Mouse (Mus musculus): Measurements from ENCODE around the gene Galnt4. TPM values are rescaled to one million over a fixed set of nuclear protein-coding genes. Genes with fewer than 3 reads are reported as not detected.

The Galnt4 gene
- polyA plus RNA-seq, 1 experiment from 2014 or later, result 2.7 TPM

- H3K36me3 ChIP-seq, result no peaks in the 10 kb centered on the region
- ATAC-seq (ENCODE audit: low FRiP score), result no peak
- H3K4me1 ChIP-seq, result 0 out of 2 replicates have a peak, but pooled peaks cover 3% of the 10 kb centered on the region
- H3K27me3 ChIP-seq (replicated peaks), result no peaks in the 10 kb centered on the region
- 86% methylated on average over 6 of the region's 6 CpGs for WGBS
- no peak overlapping the region for H3K4me3 ChIP-seq (replicated peaks)
- H3K27ac ChIP-seq (replicated peaks), result no peak overlapping the region
- no peak overlapping the region for H3K9ac ChIP-seq (replicated peaks)
- no peaks in the 10 kb centered on the region for H3K9me3 ChIP-seq (replicated peaks)
- no peak overlapping the region for H3K4me2 ChIP-seq
Observed at GRCm38 (mm10) chr10:99089906-99090305, 18.1 kb upstream of the Galnt4 start.

- no peaks in the 10 kb centered on the region for H3K27me3 ChIP-seq (replicated peaks)
- no peak overlapping the region for H3K27ac ChIP-seq (replicated peaks)
- ATAC-seq (ENCODE audit: low FRiP score), result no peak
- no peaks in the 10 kb centered on the region for H3K4me1 ChIP-seq
- 87% methylated on average over 2 of the region's 2 CpGs for WGBS
- no peak overlapping the region for H3K4me3 ChIP-seq (replicated peaks)
- H3K36me3 ChIP-seq, result no peaks in the 10 kb centered on the region
- no peak overlapping the region for H3K4me2 ChIP-seq
- no peaks in the 10 kb centered on the region for H3K9me3 ChIP-seq (replicated peaks)
- no peak overlapping the region for H3K9ac ChIP-seq (replicated peaks)
Observed at GRCm38 (mm10) chr10:99093364-99093763, 14.6 kb upstream of the Galnt4 start.

- Histone ChIP-seq H3K9me3 (replicated peaks) (no peaks in the 10 kb centered on the region), H3K4me2 (no peak overlapping the region), H3K27me3 (replicated peaks) (no peaks in the 10 kb centered on the region), H3K4me1 (no peaks in the 10 kb centered on the region), H3K9ac (replicated peaks) (no peak overlapping the region), H3K36me3 (no peaks in the 10 kb centered on the region), H3K27ac (replicated peaks) (no peak overlapping the region), H3K4me3 (replicated peaks) (no peak overlapping the region)
- 85% methylated on average over 2 of the region's 2 CpGs for WGBS
- no peak for ATAC-seq (ENCODE audit: low FRiP score)
Observed at GRCm38 (mm10) chr10:99095114-99095513, 12.8 kb upstream of the Galnt4 start.

- no peaks in the 10 kb centered on the region for H3K36me3 ChIP-seq
- no peak for ATAC-seq (ENCODE audit: low FRiP score)
- H3K9ac ChIP-seq (replicated peaks), result no peak overlapping the region
- no peak overlapping the region for H3K4me3 ChIP-seq (replicated peaks)
- no peak overlapping the region for H3K27ac ChIP-seq (replicated peaks)
- WGBS, result 75% methylated on average over 10 of the region's 10 CpGs
- H3K27me3 ChIP-seq (replicated peaks), result no peaks in the 10 kb centered on the region
- H3K4me2 ChIP-seq, result no peak overlapping the region
- no peaks in the 10 kb centered on the region for H3K4me1 ChIP-seq
- no peaks in the 10 kb centered on the region for H3K9me3 ChIP-seq (replicated peaks)
Observed at GRCm38 (mm10) chr10:99097374-99097773, 10.6 kb upstream of the Galnt4 start.

GRCm38 (mm10) chr10:99105522-99105921 lies 2.4 kb upstream of the Galnt4 start:
- ATAC-seq (ENCODE audit: low FRiP score), result no peak
- 87% methylated on average over 3 of the region's 3 CpGs for WGBS
- Histone ChIP-seq H3K27me3 (replicated peaks) (no peaks in the 10 kb centered on the region), H3K4me2 (peak overlapping the region; percentile 90; the same call in 1 of the 2 replicates), H3K4me3 (replicated peaks) (no peak overlapping the region), H3K27ac (replicated peaks) (no peak overlapping the region), H3K9me3 (replicated peaks) (no peaks in the 10 kb centered on the region), H3K36me3 (peaks cover 5% of the 10 kb centered on the region), H3K4me1 (peaks cover 33% of the 10 kb centered on the region), H3K9ac (replicated peaks) (no peak overlapping the region)

- 29% methylated on average over 8 of the region's 8 CpGs for WGBS
- Histone ChIP-seq H3K27ac (replicated peaks) (peak overlapping the region; percentile 92), H3K4me2 (peak overlapping the region; percentile 90), H3K9me3 (replicated peaks) (no peaks in the 10 kb centered on the region), H3K9ac (replicated peaks) (peak overlapping the region; percentile 89), H3K27me3 (replicated peaks) (no peaks in the 10 kb centered on the region), H3K4me3 (replicated peaks) (peak overlapping the region; percentile 85), H3K36me3 (peaks cover 10% of the 10 kb centered on the region), H3K4me1 (peaks cover 38% of the 10 kb centered on the region)
- ATAC-seq (ENCODE audit: low FRiP score), result no peak
Observed at GRCm38 (mm10) chr10:99106311-99106702, 1.7 kb upstream of the Galnt4 start.

GRCm38 (mm10) chr10:99106703-99107631 lies 992 bp upstream of the Galnt4 start, which contains the start of gene Poc1b:
TSS of gene Poc1b (plus strand) at chr10:99107036.
- WGBS, result under 1% methylated on average over 97 of the region's 106 CpGs
- Histone ChIP-seq H3K4me3 (replicated peaks) (peak within 1 kb of the TSS; percentile 85), H3K27ac (replicated peaks) (peak within 1 kb of the TSS; percentile 92), H3K9me3 (replicated peaks) (no peaks in the 10 kb centered on the region), H3K9ac (replicated peaks) (peak within 1 kb of the TSS; percentile 89), H3K4me1 (peaks cover 38% of the 10 kb centered on the region), H3K27me3 (replicated peaks) (no peaks in the 10 kb centered on the region), H3K4me2 (peak within 1 kb of the TSS; percentile 90), H3K36me3 (peaks cover 10% of the 10 kb centered on the region)
- ATAC-seq (ENCODE audit: low FRiP score), result peak; percentile 97

GRCm38 (mm10) chr10:99108431-99108982 lies 548 bp downstream of the Galnt4 start:
- peaks cover 40% of the 10 kb centered on the region for H3K4me1 ChIP-seq
- H3K9ac ChIP-seq (replicated peaks), result peak overlapping the region; percentile 89
- H3K4me3 ChIP-seq (replicated peaks), result peak overlapping the region; percentile 85
- H3K36me3 ChIP-seq, result peaks cover 10% of the 10 kb centered on the region
- ATAC-seq (ENCODE audit: low FRiP score), result no peak
- peak overlapping the region; percentile 90 for H3K4me2 ChIP-seq
- no peak overlapping the region for H3K27ac ChIP-seq (replicated peaks)
- no peaks in the 10 kb centered on the region for H3K27me3 ChIP-seq (replicated peaks)
- 44% methylated on average over 12 of the region's 12 CpGs for WGBS
- H3K9me3 ChIP-seq (replicated peaks), result no peaks in the 10 kb centered on the region

GRCm38 (mm10) chr10:99113533-99113932 lies 5.6 kb downstream of the Galnt4 start:
- H3K36me3 ChIP-seq, result peaks cover 10% of the 10 kb centered on the region
- peaks cover 26% of the 10 kb centered on the region for H3K4me1 ChIP-seq
- no peaks in the 10 kb centered on the region for H3K9me3 ChIP-seq (replicated peaks)
- 45% methylated on average over 3 of the region's 3 CpGs for WGBS
- H3K4me2 ChIP-seq, result no peak overlapping the region
- H3K27ac ChIP-seq (replicated peaks), result no peak overlapping the region
- no peak overlapping the region for H3K4me3 ChIP-seq (replicated peaks)
- H3K27me3 ChIP-seq (replicated peaks), result no peaks in the 10 kb centered on the region
- ATAC-seq (ENCODE audit: low FRiP score), result no peak
- H3K9ac ChIP-seq (replicated peaks), result no peak overlapping the region

GRCm38 (mm10) chr10:99114295-99114694 lies 6.3 kb downstream of the Galnt4 start:
- no peak for ATAC-seq (ENCODE audit: low FRiP score)
- no peaks in the 10 kb centered on the region for H3K27me3 ChIP-seq (replicated peaks)
- H3K4me2 ChIP-seq, result no peak overlapping the region
- no peaks in the 10 kb centered on the region for H3K9me3 ChIP-seq (replicated peaks)
- no peak overlapping the region for H3K9ac ChIP-seq (replicated peaks)
- no peak overlapping the region for H3K27ac ChIP-seq (replicated peaks)
- WGBS, result 80% methylated on average over 8 of the region's 8 CpGs
- H3K36me3 ChIP-seq, result peaks cover 10% of the 10 kb centered on the region
- H3K4me3 ChIP-seq (replicated peaks), result no peak overlapping the region
- peaks cover 18% of the 10 kb centered on the region for H3K4me1 ChIP-seq

GRCm38 (mm10) chr10:99115471-99116236 lies 7.7 kb downstream of the Galnt4 start:
- 64% methylated on average over 18 of the region's 18 CpGs for WGBS
- no peaks in the 10 kb centered on the region for H3K9me3 ChIP-seq (replicated peaks)
- H3K4me1 ChIP-seq, result peaks cover 11% of the 10 kb centered on the region; the same call in 1 of the 2 replicates
- no peak overlapping the region for H3K27ac ChIP-seq (replicated peaks)
- no peak overlapping the region for H3K9ac ChIP-seq (replicated peaks)
- no peak overlapping the region for H3K4me3 ChIP-seq (replicated peaks)
- no peak for ATAC-seq (ENCODE audit: low FRiP score)
- no peak overlapping the region for H3K4me2 ChIP-seq
- no peaks in the 10 kb centered on the region for H3K27me3 ChIP-seq (replicated peaks)
- peaks cover 4% of the 10 kb centered on the region; the same call in 1 of the 2 replicates for H3K36me3 ChIP-seq
